Mouse (Mus musculus) G1E (cell line): ENCODE measurements around the gene Pidd1. TPM values are rescaled to one million over a fixed set of nuclear protein-coding genes. Genes with fewer than 3 reads are reported as not detected.

Source experiments
- ATAC-seq: 2 replicates; pipeline ENCODE4 v1.8.0; 2016; ENCODE audit warnings: mild to moderate bottlenecking; ENCODE audit not compliant: insufficient number of reproducible peaks, poor library complexity, low FRiP score, severe bottlenecking; ENCODE audit errors: extremely low read depth
- DNase-seq: peaks from one replicate; pipeline ENCODE4 v3.0.0; 2012; ENCODE audit warnings: low spot score
- H3K27me3 ChIP-seq: 2 replicates; pipeline ENCODE4 v1.6.1; 2012; ENCODE audit warnings: mild to moderate bottlenecking, low read length, inconsistent platforms; ENCODE audit not compliant: insufficient read depth
- H3K36me3 ChIP-seq: replicated peaks from 2 replicates; pipeline ENCODE3; 2012; ENCODE audit warnings: mild to moderate bottlenecking, inconsistent platforms
- H3K4me1 ChIP-seq: 2 replicates; pipeline ENCODE4 v1.6.1; 2012; ENCODE audit warnings: low read depth, low read length, inconsistent platforms, mixed read lengths; ENCODE audit not compliant: insufficient read depth
- H3K4me3 ChIP-seq: 2 replicates; pipeline ENCODE4 v1.5.1; 2012; ENCODE audit warnings: low read depth, mild to moderate bottlenecking, inconsistent platforms, low read length, moderate library complexity, mixed read lengths
- H3K9me3 ChIP-seq: replicated peaks from 2 replicates; pipeline ENCODE4 v1.6.1; 2012; ENCODE audit warnings: inconsistent platforms
- CTCF ChIP-seq: IDR thresholded peaks from 2 replicates; pipeline ENCODE4 v1.5.1; 2012; ENCODE audit warnings: low read depth, low read length, inconsistent platforms, mixed read lengths
- GATA1 ChIP-seq: IDR thresholded peaks from 2 replicates; pipeline ENCODE4 v1.6.1; 2012; ENCODE audit warnings: borderline replicate concordance, low read length, inconsistent platforms, mixed read lengths
- GATA2 ChIP-seq: IDR thresholded peaks from 2 replicates; pipeline ENCODE4 v1.6.1; 2012; ENCODE audit warnings: low read depth, low read length, inconsistent platforms, borderline replicate concordance
- POLR2AphosphoS5 ChIP-seq: IDR thresholded peaks from 2 replicates; pipeline ENCODE4 v1.6.1; 2012; ENCODE audit warnings: low read depth, low read length, inconsistent platforms; ENCODE audit not compliant: insufficient replicate concordance
- TAL1 ChIP-seq: conservative IDR thresholded peaks from 2 replicates; pipeline ENCODE4 v1.6.1; 2012; ENCODE audit warnings: low read depth, low read length, inconsistent platforms, mixed read lengths
- polyA plus RNA-seq: library from polyadenylated mRNA; stranded (reverse); fragments of >175 nt; gene quantifications from 2 replicates; pipeline ENCODE4 v1.2.3, GENCODE M21; 2012
- total RNA-seq, 2 experiments: library from RNA; stranded (forward) in 1 of 2; stranded (reverse) in 1 of 2; fragments of 200-1000 nt in 1 of 2; fragments of >200 nt in 1 of 2; fragmentation: Nextera tagmentation in 1 of 2; gene quantifications; 2 replicates each; pipeline ENCODE4 v1.2.3; 2014 to 2017

Gene Pidd1
- total and polyA plus RNA-seq, 3 experiments: 8.9 to 59.6 (median 22.9) TPM

GRCm38 (mm10) chr7:141432186-141432611 lies 11.6 kb downstream of the Pidd1 start:
- Histone ChIP-seq H3K4me1 (peaks cover 88% of the 10 kb centered on the region), H3K36me3 (peaks cover 63% of the 10 kb centered on the region), H3K27me3 (peaks cover 10% of the 10 kb centered on the region; the same call in 1 of the 2 replicates), H3K4me3 (peak overlapping the region; percentile 3; the same call in 1 of the 2 replicates), H3K9me3 (no peaks in the 10 kb centered on the region)
- TF ChIP-seq CTCF (no peak), GATA1 (no peak), GATA2 (no peak), POLR2AphosphoS5 (no peak), TAL1 (no peak)
- 0 out of 2 replicates have a peak, but pooled peaks have one; percentile 29 for ATAC-seq
- peak; percentile 41 for DNase-seq

GRCm38 (mm10) chr7:141431434-141432185 lies 12.2 kb downstream of the Pidd1 start:
- TF ChIP-seq TAL1 (no peak), POLR2AphosphoS5 (no peak), CTCF (no peak), GATA1 (no peak), GATA2 (no peak)
- ATAC-seq (no peak), DNase-seq (no peak)
- Histone ChIP-seq H3K27me3 (peaks cover 15% of the 10 kb centered on the region), H3K4me1 (peaks cover 86% of the 10 kb centered on the region), H3K36me3 (peaks cover 63% of the 10 kb centered on the region), H3K9me3 (no peaks in the 10 kb centered on the region), H3K4me3 (no peak overlapping the region)

GRCm38 (mm10) chr7:141430585-141431240 lies 13.1 kb downstream of the Pidd1 start:
- H3K4me1 ChIP-seq: peaks cover 80% of the 10 kb centered on the region
- no peak overlapping the region for H3K4me3 ChIP-seq
- no peak for TF ChIP-seq CTCF
- TF ChIP-seq GATA2: no peak
- no peak for TF ChIP-seq TAL1
- no peak for TF ChIP-seq GATA1
- no peak for TF ChIP-seq POLR2AphosphoS5
- no peak for ATAC-seq
- peaks cover 55% of the 10 kb centered on the region for H3K36me3 ChIP-seq
- no peak for DNase-seq
- H3K9me3 ChIP-seq: no peaks in the 10 kb centered on the region
- H3K27me3 ChIP-seq: peaks cover 24% of the 10 kb centered on the region

- DNase-seq (no peak), ATAC-seq (no peak)
- H3K9me3 ChIP-seq: no peaks in the 10 kb centered on the region
- TF ChIP-seq POLR2AphosphoS5 (no peak), CTCF (no peak), TAL1 (no peak), GATA2 (no peak), GATA1 (no peak)
- H3K4me3 ChIP-seq: no peak overlapping the region
- peaks cover 74% of the 10 kb centered on the region for H3K4me1 ChIP-seq
- H3K36me3 ChIP-seq: peaks cover 53% of the 10 kb centered on the region
- H3K27me3 ChIP-seq: peaks cover 30% of the 10 kb centered on the region
Measured at GRCm38 (mm10) chr7:141429840-141430584, 13.8 kb downstream of the Pidd1 start.

GRCm38 (mm10) chr7:141429310-141429709 lies 14.5 kb downstream of the Pidd1 start, which contains the start of gene Cend1:
Gene Cend1, minus strand, starts transcription at chr7:141429491.
- Histone ChIP-seq H3K27me3 (peaks cover 31% of the 10 kb centered on the region), H3K9me3 (no peaks in the 10 kb centered on the region), H3K4me3 (no peak within 1 kb of the TSS), H3K36me3 (peaks cover 51% of the 10 kb centered on the region), H3K4me1 (peaks cover 68% of the 10 kb centered on the region)
- DNase-seq: no peak
- TF ChIP-seq GATA2: no peak
- TF ChIP-seq POLR2AphosphoS5: no peak
- no peak for TF ChIP-seq TAL1
- TF ChIP-seq CTCF: no peak
- no peak for TF ChIP-seq GATA1
- no peak for ATAC-seq
